Mouse (Mus musculus) liver, embryonic 14 days (tissue): Measurements from ENCODE around the gene Zdhhc11. TPM values are rescaled to one million over a fixed set of nuclear protein-coding genes. Genes with fewer than 3 reads are reported as not detected.

ENCODE experiments used
- polyA plus RNA-seq: library from polyadenylated mRNA; depleted of rRNA; stranded (reverse); fragments of >200 nt; gene quantifications from 2 replicates; pipeline ENCODE4 v1.2.3, GENCODE M21; 2012; rRNA removed

The Zdhhc11 gene
- not detected in 2 replicates for polyA plus RNA-seq

DNA sequence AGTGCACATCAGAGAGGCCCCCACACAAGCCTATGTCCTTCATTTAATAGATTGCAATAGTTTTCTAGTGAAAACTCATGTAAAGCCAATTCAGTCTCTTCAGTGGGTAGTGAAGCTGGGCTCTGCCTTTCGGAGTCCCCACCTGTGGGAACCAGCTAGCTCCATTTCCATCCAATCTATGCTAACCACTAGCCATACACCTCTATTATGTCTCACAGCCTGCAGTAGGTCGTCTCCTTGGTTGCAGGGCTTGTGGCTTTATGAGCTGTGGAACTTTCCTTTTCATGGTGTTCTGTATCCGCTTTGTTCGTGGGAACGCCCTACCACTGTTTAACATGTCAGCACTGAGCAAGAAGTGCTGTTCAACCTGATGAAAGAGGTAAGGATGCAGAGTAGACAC is at the start of gene Zdhhc11:
Gene Zdhhc11, plus strand, starts transcription at position 301 of the 400 bp plus-strand sequence.

DNA sequence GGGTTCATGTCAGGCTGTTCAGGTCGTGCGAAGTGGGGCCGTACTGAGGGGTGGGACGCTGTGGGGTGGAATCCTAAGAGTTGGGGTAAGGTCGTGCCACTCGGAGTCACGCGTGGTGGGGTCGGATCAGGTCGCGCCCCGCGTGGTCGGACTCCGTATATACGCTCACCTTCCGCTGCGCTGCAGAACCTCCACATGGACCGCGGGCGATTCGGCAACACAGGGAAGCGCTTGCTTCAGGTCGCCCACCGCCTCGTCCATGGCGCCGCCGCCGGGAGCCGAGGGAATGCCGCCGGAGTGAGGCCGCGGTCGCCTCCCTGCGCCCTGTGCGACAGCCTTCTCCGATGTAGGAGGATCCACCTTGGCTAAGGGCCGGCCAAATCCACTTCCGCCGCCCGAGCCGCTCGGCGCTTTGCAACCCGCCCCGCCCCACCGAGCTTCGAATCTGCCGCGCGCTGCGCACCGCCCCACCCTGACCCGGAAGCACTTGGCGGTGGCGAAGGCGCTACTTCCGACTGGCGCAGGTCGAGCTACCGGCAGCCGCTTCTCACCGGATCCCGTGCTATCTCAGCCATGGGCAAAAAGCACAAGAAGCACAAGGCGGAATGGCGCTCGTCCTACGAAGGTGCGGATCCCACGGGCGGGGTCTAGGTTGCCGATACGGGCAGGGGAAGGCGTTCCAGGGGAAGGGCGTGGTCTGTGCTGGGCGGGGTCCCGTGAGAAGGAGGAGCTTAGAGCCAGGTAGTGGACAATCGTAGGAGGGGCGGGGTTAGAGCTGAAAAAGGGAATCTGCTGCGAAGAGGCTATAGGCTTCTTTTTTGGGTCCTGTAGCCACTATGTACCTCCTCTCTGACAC is 26.1 kb upstream of the Zdhhc11 start, which contains the start of the genes Trip13 and Brd9:
Gene Trip13, minus strand, starts transcription at position 464 of the 856 bp plus-strand sequence.
Gene Brd9, plus strand, starts transcription at position 491 of the 856 bp plus-strand sequence.

DNA sequence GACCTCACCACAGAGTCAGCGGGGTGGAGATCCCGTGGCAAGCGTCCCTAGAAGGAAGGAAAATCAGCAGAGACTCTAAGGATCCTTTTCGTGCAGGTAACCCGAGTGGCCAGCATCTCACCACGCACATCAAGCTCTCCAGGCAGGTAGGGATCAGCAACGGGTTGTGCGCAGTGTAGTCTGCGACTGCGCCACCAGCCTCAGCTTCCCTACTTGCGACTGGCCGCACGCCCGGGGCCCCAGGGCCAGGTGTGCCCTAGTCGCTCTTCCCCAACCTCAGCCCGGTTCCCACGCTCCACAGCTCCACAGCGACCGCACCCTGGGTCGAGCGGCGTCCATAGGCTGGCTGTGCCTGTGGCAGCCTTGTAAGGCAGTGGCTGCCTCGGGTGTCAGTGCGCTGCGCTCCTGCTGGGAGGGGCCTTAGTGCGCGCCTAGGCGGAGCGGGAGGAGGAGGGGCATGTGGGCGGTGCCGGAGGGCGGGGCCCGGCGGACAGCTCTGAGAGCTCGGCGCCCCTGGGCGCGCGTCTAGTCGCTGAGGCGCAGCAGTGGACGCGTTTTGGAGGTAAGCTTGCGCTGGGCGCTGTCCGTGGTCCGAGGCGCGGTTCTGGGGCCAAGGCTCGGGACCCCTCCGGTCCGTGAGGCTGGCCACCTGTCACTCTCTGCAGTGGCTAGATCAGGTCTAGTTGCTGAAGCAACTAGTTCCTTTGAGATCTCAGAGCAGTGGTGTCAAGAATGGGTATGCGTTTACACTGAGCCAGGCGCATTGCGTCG is 45.5 kb downstream of the Zdhhc11 start, which contains the start of gene Tppp:
Gene Tppp, plus strand, starts transcription at position 460 of the 771 bp plus-strand sequence.

Other genes starting within 250 kb of the Zdhhc11 start
- 8.1 and 10.1 TPM in 2 replicates for gene Slc12a7, start 230.8 kb upstream of the Zdhhc11 start, polyA plus RNA-seq
- gene Nkd2, start 116.2 kb upstream of the Zdhhc11 start, polyA plus RNA-seq = 0.12 and 0.20 TPM in 2 replicates
- 12.1 and 13.4 TPM in 2 replicates for gene Trip13, start 26.1 kb upstream of the Zdhhc11 start, polyA plus RNA-seq
- gene Brd9, start 26.0 kb upstream of the Zdhhc11 start, polyA plus RNA-seq = 17.8 and 18.6 TPM in 2 replicates
- 0.27 and 0.30 TPM in 2 replicates for gene Tppp, start 45.6 kb downstream of the Zdhhc11 start, polyA plus RNA-seq
- gene Cep72, start 98.4 kb downstream of the Zdhhc11 start, polyA plus RNA-seq = 5.4 and 6.0 TPM in 2 replicates
- gene Slc9a3, start 157.6 kb downstream of the Zdhhc11 start, polyA plus RNA-seq = not detected in 2 replicates
- gene Exoc3, start 244.9 kb downstream of the Zdhhc11 start, polyA plus RNA-seq = 10.8 and 12.9 TPM in 2 replicates